In genomic region chr12:51690893-51691844, GRCm38 (mm10) we compare ENCODE assay signal across 8 mouse cellular contexts. TPM values are rescaled to one million over a fixed set of nuclear protein-coding genes. Genes with fewer than 3 reads are reported as not detected.
DNase-seq lines count a peak whose midpoint lies in the region; ATAC-seq and TF ChIP-seq lines count a peak whose summit lies in the region.

Ap4s1 (plus strand) TSS chr12:51691033.

- no peak for TF ChIP-seq CTCF in heart, adult 2 months (IDR thresholded peaks at IDR 0.05)
- no peak for TF ChIP-seq CTCF in midbrain, postnatal 0 days (IDR thresholded peaks at IDR 0.05)

- peaks cover 4% of the 10 kb centered on the region; the same call in 1 of the 2 replicates for H3K79me2 ChIP-seq in heart, adult 2 months (replicated peaks; ENCODE audit: control insufficient read depth, insufficient read depth, low read length)

- peak within 1 kb of the TSS; percentile 96 for H3K4me3 ChIP-seq in embryonic facial prominence, embryonic 13.5 days
- H3K4me3 ChIP-seq in heart, adult 2 months = peak within 1 kb of the TSS; percentile 86
- peak within 1 kb of the TSS; percentile 85 for H3K4me3 ChIP-seq in limb, embryonic 15.5 days
- H3K4me3 ChIP-seq in midbrain, postnatal 0 days (ENCODE audit: low read depth, low read length) = peak within 1 kb of the TSS; percentile 81

- no peaks in the 10 kb centered on the region for H3K9me3 ChIP-seq in embryonic facial prominence, embryonic 13.5 days
- H3K9me3 ChIP-seq in limb, embryonic 15.5 days = no peaks in the 10 kb centered on the region
- H3K9me3 ChIP-seq in midbrain, postnatal 0 days (ENCODE audit: low read length) = no peaks in the 10 kb centered on the region

- peak within 1 kb of the TSS; percentile 100 for H3K27ac ChIP-seq in embryonic facial prominence, embryonic 13.5 days
- peak within 1 kb of the TSS; percentile 99 for H3K27ac ChIP-seq in heart, adult 2 months
- H3K27ac ChIP-seq in limb, embryonic 15.5 days = peak within 1 kb of the TSS; percentile 100
- H3K27ac ChIP-seq in midbrain, postnatal 0 days (ENCODE audit: low read depth, low read length) = peak within 1 kb of the TSS; percentile 100

- TF ChIP-seq POLR2A in heart, adult 2 months (IDR thresholded peaks at IDR 0.05; ENCODE audit: insufficient read depth, low read depth, low read length) = 0 out of 2 replicates have a peak, but pooled peaks have one; percentile 45

- WGBS in embryonic facial prominence, embryonic 13.5 days = 1% methylated on average over 89 of the region's 108 CpGs
- WGBS in heart, adult 2 months = under 1% methylated on average over 88 of the region's 108 CpGs
- WGBS in limb, embryonic 15.5 days = under 1% methylated on average over 89 of the region's 108 CpGs
- under 1% methylated on average over 68 of the region's 108 CpGs for WGBS in midbrain, postnatal 0 days

- H3K36me3 ChIP-seq in embryonic facial prominence, embryonic 13.5 days = no peaks in the 10 kb centered on the region
- peaks cover 21% of the 10 kb centered on the region for H3K36me3 ChIP-seq in heart, adult 2 months (ENCODE audit: control insufficient read depth, insufficient read depth, low read length)
- no peaks in the 10 kb centered on the region for H3K36me3 ChIP-seq in limb, embryonic 15.5 days
- H3K36me3 ChIP-seq in midbrain, postnatal 0 days (ENCODE audit: insufficient read depth, low read length) = no peaks in the 10 kb centered on the region

- peaks cover 10% of the 10 kb centered on the region for H3K4me1 ChIP-seq in embryonic facial prominence, embryonic 13.5 days
- H3K4me1 ChIP-seq in heart, adult 2 months (ENCODE audit: control insufficient read depth, insufficient read depth, low read length) = peaks cover 14% of the 10 kb centered on the region
- H3K4me1 ChIP-seq in limb, embryonic 15.5 days = 0 out of 2 replicates have a peak, but pooled peaks cover 5% of the 10 kb centered on the region
- H3K4me1 ChIP-seq in midbrain, postnatal 0 days (ENCODE audit: insufficient read depth, low read length) = 0 out of 2 replicates have a peak, but pooled peaks cover 3% of the 10 kb centered on the region

- peak within 1 kb of the TSS; percentile 100 for H3K9ac ChIP-seq in embryonic facial prominence, embryonic 13.5 days
- H3K9ac ChIP-seq in heart, adult 2 months (ENCODE audit: low read depth, low read length) = peak within 1 kb of the TSS; percentile 98
- H3K9ac ChIP-seq in limb, embryonic 15.5 days = peak within 1 kb of the TSS; percentile 99
- H3K9ac ChIP-seq in midbrain, postnatal 0 days (replicated peaks; ENCODE audit: low read length, poor library complexity, severe bottlenecking) = peak within 1 kb of the TSS; percentile 100

- peak; percentile 73 for ATAC-seq in embryonic facial prominence, embryonic 13.5 days (ENCODE audit: insufficient number of reproducible peaks, insufficient read depth, low FRiP score, low TSS enrichment, low read depth)
- peak; percentile 74 for ATAC-seq in limb, embryonic 15.5 days (ENCODE audit: insufficient number of reproducible peaks, low FRiP score, low TSS enrichment, low read depth)
- ATAC-seq in midbrain, postnatal 0 days (ENCODE audit: low FRiP score) = peak; percentile 79

- no peak for TF ChIP-seq EP300 in heart, adult 2 months (IDR thresholded peaks at IDR 0.05; ENCODE audit: insufficient read depth, low read depth, low read length)

- H3K27me3 ChIP-seq in embryonic facial prominence, embryonic 13.5 days = no peaks in the 10 kb centered on the region
- no peaks in the 10 kb centered on the region for H3K27me3 ChIP-seq in heart, adult 2 months (ENCODE audit: control insufficient read depth, insufficient read depth, low read length)
- H3K27me3 ChIP-seq in limb, embryonic 15.5 days = no peaks in the 10 kb centered on the region
- no peaks in the 10 kb centered on the region for H3K27me3 ChIP-seq in midbrain, postnatal 0 days (ENCODE audit: insufficient read depth, low read length)

- H3K4me2 ChIP-seq in embryonic facial prominence, embryonic 13.5 days = peak within 1 kb of the TSS; percentile 78
- peak within 1 kb of the TSS; percentile 45 for H3K4me2 ChIP-seq in limb, embryonic 15.5 days
- peak within 1 kb of the TSS; percentile 55 for H3K4me2 ChIP-seq in midbrain, postnatal 0 days (ENCODE audit: low read depth, low read length, poor library complexity, severe bottlenecking)

- intact Hi-C loops in heart, adult 2 months (cut with DNase I) = loop anchor here (2.0 kb wide), 1 partner anchor 14 kb away; no protein-coding TSS in a partner anchor

- DNase-seq in 3134 (ENCODE audit: extremely low read depth, insufficient read length, low spot score) = peak; percentile 86
- DNase-seq in adrenal gland, postnatal 36 days = peak; percentile 80 to 88
- DNase-seq in heart, adult 2 months = peak; percentile 86
- peak; percentile 55 to 71 for DNase-seq in kidney, adult 8-10 months
- DNase-seq in midbrain, postnatal 0 days (ENCODE audit: low spot score) = peak; percentile 66
- DNase-seq in spleen, postnatal 10 days (ENCODE audit: low spot score in 2 of 2) = peak; percentile 75 to 82

RNA-seq across cellular contexts. Expression of gene Ap4s1, which starts in this region (rescaled TPM):
- 10 to 100 TPM; 26.3 to 26.7 TPM for total RNA-seq in adrenal gland, postnatal 36 days (2021)
- 30.9 and 32.6 TPM in 2 replicates for polyA plus RNA-seq in embryonic facial prominence, embryonic 13.5 days (2015; fragmentation: Nextera tagmentation; extraction: Ambion mirVana)
- 10 to 100 TPM; 52.0 to 65.4 TPM for total RNA-seq in heart, adult 2 months (2021)
- 20.4 and 31.1 TPM in 2 replicates for polyA plus RNA-seq in heart, adult 2 months (2012; rRNA removed)
- 28.9 and 29.3 TPM in 2 replicates for polyA plus RNA-seq in limb, embryonic 15.5 days (2015; fragmentation: Nextera tagmentation; extraction: Ambion mirVana)
- 39.5 and 54.2 TPM in 2 replicates for total RNA-seq in midbrain, postnatal 0 days (2014; rRNA removed)
- polyA plus RNA-seq in midbrain, postnatal 0 days (2015; fragmentation: Nextera tagmentation; extraction: Ambion mirVana) = 67.5 and 74.0 TPM in 2 replicates

Comparison
In these comparisons a context has a peak if more than half of its experiments do, and no peak if none do; other contexts are left out.
1. Peak in every context shown above with its lines: DNase-seq, ATAC-seq, H3K4me3 ChIP-seq and H3K27ac ChIP-seq.